Mouse (Mus musculus): ENCODE results near the gene Ehd1. TPM values are rescaled to one million over a fixed set of nuclear protein-coding genes. Genes with fewer than 3 reads are reported as not detected.

The Ehd1 gene
- polyA plus RNA-seq, 1 experiment from 2014 or later: 85.4 TPM

DNA sequence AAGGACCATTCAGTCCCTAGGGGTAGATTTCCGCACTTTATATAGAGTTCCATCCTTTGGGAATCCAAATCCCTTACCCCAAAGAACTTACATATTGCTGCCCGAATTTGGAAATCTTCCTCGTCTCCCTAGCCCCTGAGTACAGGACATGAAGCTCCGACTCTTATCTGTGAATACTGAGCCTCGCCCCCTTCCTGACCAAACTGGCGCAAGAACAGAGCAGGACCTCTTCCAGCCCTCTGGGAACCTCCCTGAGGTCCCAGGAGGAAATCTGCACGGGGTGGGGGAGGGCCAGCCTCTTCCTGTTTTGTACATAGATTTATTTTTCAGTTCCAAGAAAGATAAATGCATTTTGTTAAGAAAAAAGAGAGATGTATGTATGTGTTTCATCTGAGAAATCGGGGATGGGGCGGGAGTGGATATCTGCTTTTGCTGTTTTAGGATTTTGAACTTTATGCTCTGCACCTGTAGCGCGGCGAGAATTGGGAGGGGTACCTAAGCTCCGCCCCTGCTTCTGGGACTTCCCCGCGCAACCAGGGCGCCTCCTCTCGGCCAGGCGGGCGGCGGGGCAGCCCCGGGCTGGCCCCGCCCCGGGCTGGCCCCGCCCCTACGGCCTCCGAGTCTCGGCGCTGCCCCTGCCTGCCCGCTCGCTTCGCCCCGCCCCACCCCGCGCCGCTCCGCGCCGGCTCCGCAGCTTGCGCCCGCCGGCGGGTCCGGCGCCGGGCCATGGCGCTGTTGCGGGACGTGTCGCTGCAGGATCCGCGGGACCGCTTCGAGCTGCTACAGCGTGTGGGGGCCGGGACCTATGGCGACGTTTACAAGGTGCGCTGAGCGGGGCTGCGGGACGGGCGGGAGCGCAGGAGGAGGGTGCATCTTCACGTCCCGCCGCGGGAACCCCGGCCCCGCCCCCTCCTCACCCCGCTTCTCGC is 64.3 kb downstream of the Ehd1 start, which contains the start of gene Map4k2:
TSS of gene Map4k2 (plus strand) at position 612 of the 929 bp plus-strand sequence.
- Histone ChIP-seq H3K36me3 (peaks cover 63% of the 10 kb centered on the region), H3K4me1 (peaks cover 70% of the 10 kb centered on the region), H3K9me3 (replicated peaks) (no peaks in the 10 kb centered on the region), H3K9ac (peak within 1 kb of the TSS; percentile 90), H3K4me2 (peak within 1 kb of the TSS; percentile 99), H3K27ac (peak within 1 kb of the TSS; percentile 83), H3K4me3 (peak within 1 kb of the TSS; percentile 79), H3K27me3 (replicated peaks) (no peaks in the 10 kb centered on the region)
- WGBS (ENCODE audit: insufficient replicate concordance): 2% methylated on average over 72 of the region's 72 CpGs
- ATAC-seq: peak; percentile 85

DNA sequence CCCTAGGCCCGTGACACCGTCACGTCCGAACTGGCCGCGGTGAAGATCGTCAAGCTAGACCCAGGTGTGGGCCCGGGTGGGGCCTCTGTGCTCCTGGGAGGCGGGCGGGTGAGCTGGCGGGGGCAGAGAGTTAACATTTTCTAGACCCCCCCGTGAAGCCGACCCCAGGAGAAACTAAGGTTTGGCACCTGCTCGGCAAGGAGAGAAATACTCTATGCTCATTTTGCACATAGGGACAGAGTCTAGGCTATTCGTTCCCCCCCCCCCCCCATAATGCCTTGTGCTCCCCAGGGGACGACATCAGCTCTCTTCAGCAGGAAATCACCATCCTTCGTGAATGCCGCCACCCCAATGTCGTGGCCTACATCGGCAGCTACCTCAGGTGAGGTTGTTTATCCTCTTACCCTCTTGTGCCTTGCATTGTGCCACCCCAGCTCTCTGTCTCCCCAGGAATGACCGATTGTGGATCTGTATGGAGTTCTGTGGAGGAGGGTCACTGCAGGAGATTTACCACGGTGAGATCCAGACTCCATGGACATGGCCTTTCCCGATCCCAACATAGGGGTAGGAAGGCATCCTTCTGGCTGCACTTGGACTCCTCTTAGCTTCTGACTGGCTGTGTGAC is 65.0 kb downstream of the Ehd1 start:
- peak overlapping the region; percentile 99 for H3K4me2 ChIP-seq
- peak; percentile 38 for ATAC-seq
- H3K9ac ChIP-seq: peak overlapping the region; percentile 90
- peaks cover 70% of the 10 kb centered on the region for H3K4me1 ChIP-seq
- no peaks in the 10 kb centered on the region for H3K27me3 ChIP-seq (replicated peaks)
- 5% methylated on average over 23 of the region's 23 CpGs for WGBS (ENCODE audit: insufficient replicate concordance)
- H3K9me3 ChIP-seq (replicated peaks): no peaks in the 10 kb centered on the region
- peak overlapping the region; percentile 79 for H3K4me3 ChIP-seq
- peaks cover 71% of the 10 kb centered on the region for H3K36me3 ChIP-seq
- peak overlapping the region; percentile 83 for H3K27ac ChIP-seq

DNA sequence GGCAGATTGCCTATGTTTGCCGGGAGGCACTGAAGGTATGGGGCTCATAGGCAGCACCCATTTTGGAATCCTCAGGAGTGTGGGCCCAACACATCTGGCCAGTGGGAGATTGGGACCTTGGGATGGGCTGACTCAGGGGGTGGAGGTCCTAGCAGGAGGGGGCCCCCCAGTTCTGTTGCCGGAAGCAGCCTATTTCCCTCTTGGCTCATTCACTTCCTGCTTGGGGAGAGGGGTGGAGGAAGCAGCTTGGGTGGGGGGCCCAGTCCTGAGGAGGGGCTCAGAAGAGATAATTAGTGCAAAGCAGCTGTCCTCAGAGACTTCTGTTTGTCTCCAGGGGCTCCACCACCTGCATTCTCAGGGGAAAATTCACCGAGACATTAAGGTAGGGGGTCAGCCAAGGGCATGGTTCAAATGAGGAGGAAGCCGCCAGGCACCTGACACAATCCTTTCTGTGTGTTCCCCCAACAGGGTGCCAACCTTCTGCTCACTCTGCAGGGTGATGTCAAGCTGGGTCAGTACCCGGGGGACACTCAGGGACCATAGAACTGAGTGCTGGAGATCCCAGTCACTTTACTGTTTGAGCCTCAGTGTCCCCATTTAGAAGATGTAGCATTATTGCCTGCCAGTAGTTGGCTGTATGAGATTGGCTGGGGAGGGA is 65.9 kb downstream of the Ehd1 start:
- Histone ChIP-seq H3K4me1 (peaks cover 67% of the 10 kb centered on the region), H3K27ac (peak overlapping the region; percentile 83), H3K4me3 (peak overlapping the region; percentile 79), H3K4me2 (peak overlapping the region; percentile 99), H3K27me3 (replicated peaks) (no peaks in the 10 kb centered on the region), H3K9ac (no peak overlapping the region), H3K36me3 (peaks cover 71% of the 10 kb centered on the region), H3K9me3 (replicated peaks) (no peaks in the 10 kb centered on the region)
- WGBS (ENCODE audit: insufficient replicate concordance): 52% methylated on average over 5 of the region's 5 CpGs
- no peak for ATAC-seq

DNA sequence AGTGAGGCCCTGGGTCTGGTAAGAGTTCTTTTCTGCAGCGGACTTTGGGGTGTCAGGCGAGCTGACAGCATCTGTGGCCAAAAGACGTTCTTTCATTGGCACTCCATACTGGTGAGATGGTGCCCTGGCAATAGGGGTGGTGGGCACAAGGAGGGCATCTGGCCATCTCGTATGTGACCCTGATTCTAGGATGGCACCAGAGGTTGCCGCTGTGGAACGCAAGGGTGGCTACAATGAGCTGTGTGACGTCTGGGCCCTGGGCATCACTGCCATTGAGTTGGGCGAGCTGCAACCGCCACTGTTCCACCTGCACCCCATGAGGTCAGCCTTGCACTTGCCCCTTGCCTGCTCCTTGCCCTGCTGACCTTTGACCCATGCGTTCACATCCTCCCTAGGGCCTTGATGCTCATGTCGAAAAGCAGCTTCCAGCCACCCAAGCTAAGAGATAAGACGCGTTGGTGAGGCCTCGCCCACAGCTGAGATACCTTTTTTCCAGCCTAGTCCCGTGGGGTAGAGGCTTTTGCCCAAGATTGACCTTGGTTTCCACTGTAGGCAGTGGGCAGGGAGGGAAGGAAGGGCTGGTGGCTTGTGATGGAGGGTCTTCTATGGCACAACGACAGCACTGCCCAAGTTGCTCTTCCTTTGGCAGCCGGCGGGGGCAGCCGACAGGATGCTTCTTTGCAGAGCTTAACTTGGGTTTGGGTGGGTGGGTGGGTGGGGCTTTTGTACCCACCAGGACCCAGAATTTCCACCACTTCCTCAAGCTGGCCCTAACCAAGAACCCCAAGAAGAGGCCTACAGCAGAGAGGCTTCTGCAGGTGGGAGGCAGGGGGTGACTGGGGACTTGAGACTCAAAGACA is 66.8 kb downstream of the Ehd1 start:
- Histone ChIP-seq H3K9ac (no peak overlapping the region), H3K4me1 (peaks cover 71% of the 10 kb centered on the region), H3K27me3 (replicated peaks) (no peaks in the 10 kb centered on the region), H3K36me3 (peaks cover 63% of the 10 kb centered on the region), H3K4me2 (peak overlapping the region; percentile 99; the same call in 1 of the 2 replicates), H3K27ac (no peak overlapping the region), H3K9me3 (replicated peaks) (no peaks in the 10 kb centered on the region), H3K4me3 (no peak overlapping the region)
- WGBS (ENCODE audit: insufficient replicate concordance): 65% methylated on average over 19 of the region's 19 CpGs
- ATAC-seq: no peak

DNA sequence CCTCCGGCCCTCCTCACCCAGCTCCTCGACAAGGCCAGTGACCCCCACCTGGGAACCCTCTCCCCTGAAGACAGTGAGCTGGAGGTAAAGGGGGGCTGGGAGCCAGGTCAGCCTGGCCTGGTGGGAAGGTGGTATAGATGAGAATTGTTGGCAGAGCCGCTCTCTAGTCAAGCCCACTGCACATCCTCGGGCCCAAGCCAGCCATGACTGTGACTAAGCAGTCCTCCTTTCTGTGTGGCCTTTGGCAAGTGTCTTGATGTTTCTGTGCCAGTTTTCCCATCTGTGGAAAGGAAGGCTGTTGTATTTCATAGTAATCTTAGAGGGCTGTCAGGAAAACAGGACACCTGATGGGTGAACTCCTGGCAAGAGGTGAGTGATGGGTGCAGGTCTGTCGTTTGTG is 67.5 kb downstream of the Ehd1 start:
- H3K27me3 ChIP-seq (replicated peaks): no peaks in the 10 kb centered on the region
- no peak overlapping the region for H3K9ac ChIP-seq
- no peak overlapping the region for H3K4me3 ChIP-seq
- peaks cover 56% of the 10 kb centered on the region for H3K36me3 ChIP-seq
- WGBS (ENCODE audit: insufficient replicate concordance): 80% methylated on average over 5 of the region's 5 CpGs
- peaks cover 78% of the 10 kb centered on the region for H3K4me1 ChIP-seq
- ATAC-seq: no peak
- H3K9me3 ChIP-seq (replicated peaks): no peaks in the 10 kb centered on the region
- H3K4me2 ChIP-seq: 0 out of 2 replicates have a peak overlapping the region, but pooled peaks have one; percentile 1
- H3K27ac ChIP-seq: no peak overlapping the region

DNA sequence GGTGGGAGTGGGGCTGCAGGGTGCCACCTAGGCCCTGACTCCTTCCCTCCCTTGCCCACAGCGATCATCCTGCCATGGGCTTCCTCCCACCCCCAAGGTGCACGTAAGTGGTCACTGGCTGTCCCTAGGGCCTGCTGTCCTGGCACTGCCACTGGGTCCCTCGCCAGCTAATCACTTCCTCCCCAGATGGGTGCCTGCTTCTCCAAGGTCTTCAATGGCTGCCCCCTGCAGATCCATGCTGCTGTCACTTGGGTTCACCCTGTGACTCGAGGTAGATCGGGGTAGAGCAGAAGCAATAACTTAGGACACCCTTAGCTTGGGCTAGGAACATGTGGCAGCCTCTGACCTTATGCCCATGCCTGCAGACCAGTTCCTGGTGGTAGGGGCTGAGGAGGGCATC is 69.5 kb downstream of the Ehd1 start:
- Histone ChIP-seq H3K27ac (no peak overlapping the region), H3K4me1 (peaks cover 70% of the 10 kb centered on the region), H3K36me3 (peaks cover 48% of the 10 kb centered on the region), H3K4me3 (no peak overlapping the region), H3K9ac (no peak overlapping the region), H3K9me3 (replicated peaks) (no peaks in the 10 kb centered on the region), H3K27me3 (replicated peaks) (no peaks in the 10 kb centered on the region), H3K4me2 (no peak overlapping the region)
- no peak for ATAC-seq
- WGBS (ENCODE audit: insufficient replicate concordance): 83% methylated on average over 5 of the region's 5 CpGs

DNA sequence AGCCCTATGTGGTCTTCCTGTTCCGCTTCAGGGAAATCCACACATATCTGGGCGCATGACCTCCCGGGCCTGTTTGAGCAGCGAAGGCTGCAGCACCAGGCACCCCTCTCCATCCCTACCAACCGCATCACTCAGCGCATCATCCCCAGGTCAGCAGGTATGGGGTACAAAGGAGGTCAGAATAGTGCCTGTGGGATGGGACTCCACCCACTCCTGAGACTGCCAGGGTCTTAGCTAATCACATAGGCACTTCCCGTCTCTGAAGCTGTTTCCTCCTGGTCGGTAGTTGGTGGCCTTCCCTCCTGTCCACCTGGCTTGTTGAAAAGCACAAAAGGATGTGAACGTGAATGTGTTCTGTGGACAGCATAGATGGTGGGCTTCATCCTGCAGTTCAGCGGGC is 70.1 kb downstream of the Ehd1 start:
- Histone ChIP-seq H3K4me1 (peaks cover 69% of the 10 kb centered on the region), H3K4me2 (no peak overlapping the region), H3K36me3 (peaks cover 53% of the 10 kb centered on the region), H3K27me3 (replicated peaks) (no peaks in the 10 kb centered on the region), H3K4me3 (no peak overlapping the region), H3K27ac (no peak overlapping the region), H3K9me3 (replicated peaks) (no peaks in the 10 kb centered on the region), H3K9ac (no peak overlapping the region)
- 79% methylated on average over 10 of the region's 10 CpGs for WGBS (ENCODE audit: insufficient replicate concordance)
- no peak for ATAC-seq

DNA sequence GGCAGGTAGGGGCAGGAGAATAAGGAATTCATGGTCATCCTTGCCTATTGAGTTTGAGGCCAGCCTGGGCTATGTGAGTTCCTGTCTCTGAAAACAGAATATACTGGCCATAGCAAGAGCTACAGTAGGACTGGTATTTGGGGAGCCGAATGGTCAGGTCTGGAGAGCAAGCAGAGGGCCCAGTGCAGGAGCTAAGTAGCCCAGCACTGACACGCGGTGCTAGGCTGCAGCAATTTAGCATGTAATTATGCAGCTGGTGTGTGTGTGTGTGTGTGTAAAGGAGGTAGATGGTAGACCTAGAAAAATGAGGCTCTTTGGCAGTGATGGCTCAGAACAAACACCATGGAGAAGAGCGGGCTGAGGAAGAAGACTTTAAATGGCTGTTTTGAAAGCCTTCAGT is 71.1 kb downstream of the Ehd1 start:
- Histone ChIP-seq H3K9ac (no peak overlapping the region), H3K36me3 (peaks cover 55% of the 10 kb centered on the region), H3K4me2 (no peak overlapping the region), H3K27me3 (replicated peaks) (no peaks in the 10 kb centered on the region), H3K27ac (no peak overlapping the region), H3K9me3 (replicated peaks) (no peaks in the 10 kb centered on the region), H3K4me1 (peaks cover 60% of the 10 kb centered on the region), H3K4me3 (no peak overlapping the region)
- no peak for ATAC-seq
- 87% methylated on average over 4 of the region's 4 CpGs for WGBS (ENCODE audit: insufficient replicate concordance)

DNA sequence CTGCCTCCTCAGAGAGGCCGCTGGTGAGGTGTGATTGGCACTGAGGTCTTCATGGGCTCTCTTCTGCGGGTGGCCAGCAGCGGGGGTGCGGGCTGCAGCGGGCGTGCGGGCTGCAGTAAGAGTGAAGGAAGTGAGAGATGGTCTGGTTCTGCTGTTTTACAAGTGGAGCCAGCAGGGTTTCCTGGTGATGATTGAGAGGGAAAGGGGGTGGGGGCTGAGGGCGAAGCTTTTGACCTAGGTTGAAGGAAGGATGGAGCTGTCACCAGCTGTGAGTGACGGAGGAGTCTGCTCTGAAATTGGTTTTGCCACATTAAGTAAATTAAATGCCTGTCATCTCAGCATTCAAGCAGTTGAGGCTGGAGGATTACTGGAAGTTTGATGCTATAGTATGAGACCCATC is 72.2 kb downstream of the Ehd1 start:
- Histone ChIP-seq H3K4me2 (peak overlapping the region; percentile 42), H3K9me3 (replicated peaks) (no peaks in the 10 kb centered on the region), H3K27ac (peak overlapping the region; percentile 63), H3K27me3 (replicated peaks) (no peaks in the 10 kb centered on the region), H3K9ac (peak overlapping the region; percentile 42; the same call in 1 of the 2 replicates), H3K4me3 (no peak overlapping the region), H3K4me1 (peaks cover 49% of the 10 kb centered on the region), H3K36me3 (peaks cover 62% of the 10 kb centered on the region)
- no peak for ATAC-seq
- 34% methylated on average over 9 of the region's 9 CpGs for WGBS (ENCODE audit: insufficient replicate concordance)

DNA sequence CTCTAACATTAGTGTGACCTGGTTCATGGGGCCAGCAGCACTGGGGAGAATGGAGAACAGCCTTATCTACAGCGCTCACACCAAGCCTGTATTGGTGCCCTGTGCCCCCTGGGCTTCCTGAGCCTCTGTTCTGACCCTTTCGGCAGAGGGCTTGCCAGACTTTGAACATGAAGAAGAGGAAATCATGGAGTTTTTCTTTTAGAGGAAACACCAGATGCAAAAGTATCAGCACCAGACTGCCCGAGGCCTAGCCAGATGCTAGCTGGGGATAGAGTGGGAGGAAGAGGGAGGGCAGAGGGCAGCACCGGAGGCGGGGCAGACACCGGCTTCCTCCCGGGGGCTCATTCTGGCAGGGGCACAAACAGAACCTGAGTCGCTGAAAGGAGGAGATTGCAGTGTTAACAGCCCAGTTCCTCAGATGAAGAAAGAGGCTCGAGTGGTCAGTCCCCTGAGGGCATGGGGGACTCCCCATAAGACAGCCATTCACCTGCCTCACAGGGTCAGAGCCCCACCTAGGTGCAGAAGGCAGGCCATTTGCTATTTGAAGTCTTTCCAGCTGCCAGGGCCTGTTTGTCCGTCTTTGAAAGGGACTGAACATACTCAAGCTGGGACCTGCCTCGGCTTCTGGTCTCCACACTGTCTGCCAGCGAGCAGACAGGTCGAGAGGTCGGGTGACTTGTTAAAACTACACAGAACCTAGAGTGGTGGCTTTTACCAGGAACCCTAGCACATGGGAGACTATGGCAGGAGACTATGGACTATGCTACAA is 72.9 kb downstream of the Ehd1 start:
- Histone ChIP-seq H3K9me3 (replicated peaks) (no peaks in the 10 kb centered on the region), H3K9ac (peak overlapping the region; percentile 42), H3K27me3 (replicated peaks) (no peaks in the 10 kb centered on the region), H3K27ac (peak overlapping the region; percentile 63), H3K4me1 (peaks cover 45% of the 10 kb centered on the region), H3K4me3 (no peak overlapping the region), H3K36me3 (peaks cover 61% of the 10 kb centered on the region), H3K4me2 (peak overlapping the region; percentile 42)
- 22% methylated on average over 14 of the region's 14 CpGs for WGBS (ENCODE audit: insufficient replicate concordance)
- ATAC-seq: peak; percentile 66
